Mouse (Mus musculus) CH12.LX (cell line): Measurements from ENCODE around the gene Ube2h.

Experiments
- CTCF ChIP-seq, 2 experiments: IDR thresholded peaks in 1 of 2; conservative IDR thresholded peaks in 1 of 2; 2 replicates each; pipeline ENCODE4 v1.5.1; 2011 to 2012; ENCODE audit warnings: low read depth in 2 of 2, low read length in 2 of 2, improper control_type of control experiment in 1 of 2, inconsistent platforms in 1 of 2, mild to moderate bottlenecking in 1 of 2, moderate library complexity in 1 of 2
- E2F4 ChIP-seq: IDR thresholded peaks from 2 replicates; pipeline ENCODE4 v1.6.1; 2011; ENCODE audit warnings: low read depth, low read length, improper control_type of control experiment; ENCODE audit not compliant: insufficient replicate concordance
- EP300 ChIP-seq: IDR thresholded peaks from 2 replicates; pipeline ENCODE4 v1.6.1; 2011; ENCODE audit warnings: low read length, improper control_type of control experiment
- HCFC1 ChIP-seq: IDR thresholded peaks from 2 replicates; pipeline ENCODE4 v1.6.1; 2012; ENCODE audit warnings: low read depth, mild to moderate bottlenecking, inconsistent platforms, low read length, improper control_type of control experiment
- MAFK ChIP-seq: IDR thresholded peaks from 2 replicates; pipeline ENCODE4 v1.6.1; 2011; ENCODE audit warnings: low read length, improper control_type of control experiment; ENCODE audit not compliant: insufficient replicate concordance
- MAZ ChIP-seq: IDR thresholded peaks from 2 replicates; pipeline ENCODE4 v1.6.1; 2012; ENCODE audit warnings: low read depth, mild to moderate bottlenecking, inconsistent platforms, low read length, improper control_type of control experiment, moderate library complexity
- SIN3A ChIP-seq: IDR thresholded peaks from 2 replicates; pipeline ENCODE4 v1.6.1; 2012; ENCODE audit warnings: low read length, improper control_type of control experiment, inconsistent platforms
- USF1 ChIP-seq: IDR thresholded peaks from 2 replicates; pipeline ENCODE4 v1.6.1; 2014; ENCODE audit warnings: low read depth, mild to moderate bottlenecking, inconsistent platforms, low read length, improper control_type of control experiment
- ZC3H11A ChIP-seq: IDR thresholded peaks from 2 replicates; pipeline ENCODE4 v1.6.1; 2012; ENCODE audit warnings: low read depth, mild to moderate bottlenecking, inconsistent platforms, low read length, improper control_type of control experiment

DNA sequence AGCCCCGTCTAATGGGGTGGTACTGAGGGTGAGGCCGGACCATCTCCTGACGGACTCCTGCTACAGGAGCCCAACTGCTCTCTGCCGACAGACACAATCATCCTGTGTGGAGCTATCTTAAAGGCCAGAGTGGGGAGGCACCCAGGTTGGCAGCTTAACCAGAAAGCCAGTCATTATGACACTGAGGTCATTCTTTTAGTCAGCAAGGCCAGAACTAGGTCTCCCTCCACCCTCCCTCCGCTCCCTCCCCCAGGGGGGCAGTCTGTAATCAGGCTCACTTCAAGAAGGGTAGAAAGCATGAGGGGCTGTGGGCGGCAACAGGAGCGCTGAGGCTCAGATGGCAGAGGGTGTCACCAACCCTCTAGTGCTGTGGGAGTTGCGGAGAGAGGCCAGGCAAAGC lies 49.3 kb upstream of the Ube2h start:
- TF ChIP-seq CTCF (conservative IDR thresholded peaks at IDR 0.05 in 1 of 2, IDR thresholded peaks at IDR 0.05 in 1 of 2; ENCODE audit: low read depth in 2 of 2, low read length in 2 of 2), result no peak
- TF ChIP-seq MAZ, result no peak
- TF ChIP-seq ZC3H11A, result no peak
- no peak for TF ChIP-seq SIN3A
- no peak for TF ChIP-seq HCFC1
- TF ChIP-seq MAFK, result no peak
- no peak for TF ChIP-seq EP300
- no peak for TF ChIP-seq E2F4
- TF ChIP-seq USF1, result no peak
